Mouse (Mus musculus): ENCODE data around the gene Tbx6.

GRCm38 (mm10) chr7:126736122-126736521 is 45.2 kb upstream of the Tbx6 start:
- TF ChIP-seq TBP (IDR thresholded peaks at IDR 0.05; ENCODE audit: low read depth, low read length) (no peak), USF1 (IDR thresholded peaks at IDR 0.05; ENCODE audit: low read depth, low read length) (no peak)
